Mouse (Mus musculus) left cerebral cortex, adult 18-20 months (tissue): ENCODE measurements around the gene Trim25. TPM values are rescaled to one million over a fixed set of nuclear protein-coding genes. Genes with fewer than 3 reads are reported as not detected.

Experiments used
- DNase-seq, 2 experiments: peaks; one replicate each; pipeline ENCODE4 v3.0.0; 2021 to 2022; ENCODE audit warnings: low spot score in 2 of 2, mixed read lengths in 1 of 2
- long read RNA-seq, 2 experiments: library from polyadenylated mRNA; stranded (forward); transcript quantifications; one replicate each; pipeline ENCODE4 v2.0.0; 2021
- total RNA-seq, 2 experiments: library from RNA; stranded (reverse); gene quantifications; 2 replicates each; pipeline ENCODE4 v1.2.3; 2021

Gene Trim25
- 1 to 10 TPM; 3.1 to 4.5 TPM for total RNA-seq
- long read RNA-seq, experiment 1, partial matches to known transcripts = 0 of 2 reads
- long read RNA-seq, experiment 1, other reads (novel, unspliced or antisense) = 2 of 2 reads
- long read RNA-seq, experiment 2, partial matches to known transcripts = 0 of 2 reads
- long read RNA-seq, experiment 2, other reads (novel, unspliced or antisense) = 2 of 2 reads

- peak; percentile 28 to 38 for DNase-seq
Observed at GRCm38 (mm10) chr11:88998974-88999722, at the start of gene Trim25. Gene Trim25 (plus strand): TSS chr11:88999376.

- DNase-seq = no peak
Observed at GRCm38 (mm10) chr11:88949802-88950639, 49.2 kb upstream of the Trim25 start.

- no peak for DNase-seq
Observed at GRCm38 (mm10) chr11:88950640-88951250, 48.4 kb upstream of the Trim25 start.

- no peak for DNase-seq
Observed at GRCm38 (mm10) chr11:88951576-88951975, 47.6 kb upstream of the Trim25 start.

- no peak for DNase-seq
Observed at GRCm38 (mm10) chr11:88952117-88952516, 47.1 kb upstream of the Trim25 start.

- no peak for DNase-seq
Observed at GRCm38 (mm10) chr11:88953582-88953981, 45.6 kb upstream of the Trim25 start.

GRCm38 (mm10) chr11:88954803-88955202 is 44.4 kb upstream of the Trim25 start:
- no peak for DNase-seq

GRCm38 (mm10) chr11:88955217-88955969 is 43.8 kb upstream of the Trim25 start, which contains the start of gene Scpep1:
Gene Scpep1 (minus strand): TSS chr11:88955465.
- DNase-seq = peak; percentile 96 to 97

- no peak for DNase-seq
Observed at GRCm38 (mm10) chr11:88958851-88959250, 40.3 kb upstream of the Trim25 start.

GRCm38 (mm10) chr11:88966881-88967361 is 32.3 kb upstream of the Trim25 start, which contains the start of gene Elobl:
Gene Elobl (minus strand): TSS chr11:88966931.
- DNase-seq = no peak

GRCm38 (mm10) chr11:88970202-88970732 is 28.9 kb upstream of the Trim25 start, which contains the start of gene Coil:
Gene Coil (plus strand): TSS chr11:88970252.
- peak in 1 of 2 experiments; percentile 13 for DNase-seq

GRCm38 (mm10) chr11:88973776-88974701 is 25.1 kb upstream of the Trim25 start:
- DNase-seq = peak; percentile 97

GRCm38 (mm10) chr11:88976320-88976719 is 22.9 kb upstream of the Trim25 start:
- no peak for DNase-seq

- no peak for DNase-seq
Observed at GRCm38 (mm10) chr11:88977188-88977587, 22.0 kb upstream of the Trim25 start.

GRCm38 (mm10) chr11:88981337-88981736 is 17.8 kb upstream of the Trim25 start:
- DNase-seq = no peak

GRCm38 (mm10) chr11:88986616-88987015 is 12.6 kb upstream of the Trim25 start:
- DNase-seq = no peak

- DNase-seq = no peak
Observed at GRCm38 (mm10) chr11:88988956-88989355, 10.2 kb upstream of the Trim25 start.

GRCm38 (mm10) chr11:88989530-88989929 is 9.6 kb upstream of the Trim25 start:
- no peak for DNase-seq

- no peak for DNase-seq
Observed at GRCm38 (mm10) chr11:88993186-88993585, 6.0 kb upstream of the Trim25 start.
